ENCODE assay signal across 8 mouse cellular contexts in the genomic region with DNA sequence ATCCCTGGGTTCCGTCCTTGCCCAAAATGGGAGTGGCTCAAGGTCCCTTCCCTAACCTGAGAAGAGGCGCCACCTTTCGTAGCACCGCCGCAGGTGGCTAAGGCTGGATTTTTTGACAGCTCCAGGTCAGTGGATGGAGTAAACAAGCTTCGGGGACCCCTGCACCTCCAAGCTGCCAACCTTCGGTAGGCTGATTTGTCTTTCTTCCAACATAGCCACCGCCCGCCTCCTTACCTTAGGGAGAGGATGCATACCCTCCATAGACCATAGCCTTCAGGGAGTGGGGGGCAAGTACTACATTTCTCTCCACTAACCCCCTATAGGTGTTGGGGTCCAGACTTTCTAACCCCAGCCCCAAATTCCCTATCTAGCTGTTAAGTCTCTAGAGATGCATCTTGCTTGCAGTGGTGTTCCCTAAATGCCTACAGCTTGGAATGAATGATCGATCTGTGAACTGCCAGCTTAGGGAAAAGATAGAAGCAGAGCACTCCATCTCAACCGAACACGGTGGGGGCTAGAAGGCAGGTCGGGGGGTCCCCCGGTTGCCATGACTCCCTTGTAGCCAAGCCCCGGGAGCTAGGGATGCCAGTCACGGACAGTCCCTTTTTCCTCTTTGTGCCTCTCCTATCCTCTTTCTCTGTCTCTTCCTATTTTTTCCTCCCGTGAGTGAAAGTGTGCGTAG. TPM values are rescaled to one million over a fixed set of nuclear protein-coding genes. Genes with fewer than 3 reads are reported as not detected.
DNase-seq lines count a peak whose midpoint lies in the region; ATAC-seq lines count a peak whose summit lies in the region.

No protein-coding gene starts in this region.

- ATAC-seq in heart, embryonic 12.5 days (ENCODE audit: insufficient number of reproducible peaks, low FRiP score), result no peak
- ATAC-seq in hindbrain, embryonic 11.5 days (ENCODE audit: low FRiP score), result peak; percentile 69
- ATAC-seq in midbrain, embryonic 13.5 days, result peak; percentile 80

- H3K4me3 ChIP-seq in heart, embryonic 12.5 days, result peak overlapping the region; percentile 44
- H3K4me3 ChIP-seq in hindbrain, embryonic 11.5 days (ENCODE audit: low read depth, low read length), result peak overlapping the region; percentile 33
- H3K4me3 ChIP-seq in midbrain, embryonic 13.5 days (replicated peaks), result peak overlapping the region; percentile 49

- H3K4me1 ChIP-seq in heart, embryonic 12.5 days (replicated peaks), result peaks cover 14% of the 10 kb centered on the region
- H3K4me1 ChIP-seq in hindbrain, embryonic 11.5 days (replicated peaks; ENCODE audit: control insufficient read depth, insufficient read depth, low read length), result peaks cover 4% of the 10 kb centered on the region; the same call in 1 of the 2 replicates
- peaks cover 32% of the 10 kb centered on the region for H3K4me1 ChIP-seq in midbrain, embryonic 13.5 days (replicated peaks)

- no peak for DNase-seq in heart, adult 8-10 months (ENCODE audit: low spot score)
- DNase-seq in urinary bladder, postnatal 14 days (ENCODE audit: low spot score), result peak; percentile 10
- DNase-seq in urinary bladder, adult 2 months (ENCODE audit: low spot score), result no peak
- peak; percentile 52 for DNase-seq in hindbrain, embryonic 11.5 days (ENCODE audit: low spot score)
- DNase-seq in spleen, adult 12 weeks (ENCODE audit: low spot score), result no peak
- DNase-seq in yolk sac, embryonic 10.5 days (ENCODE audit: low spot score), result no peak

- H3K36me3 ChIP-seq in heart, embryonic 12.5 days, result no peaks in the 10 kb centered on the region
- no peaks in the 10 kb centered on the region for H3K36me3 ChIP-seq in hindbrain, embryonic 11.5 days (ENCODE audit: control insufficient read depth, insufficient read depth, low read length)
- no peaks in the 10 kb centered on the region for H3K36me3 ChIP-seq in midbrain, embryonic 13.5 days

- H3K9me3 ChIP-seq in heart, embryonic 12.5 days (replicated peaks), result no peaks in the 10 kb centered on the region
- H3K9me3 ChIP-seq in hindbrain, embryonic 11.5 days (ENCODE audit: control insufficient read depth, low read length), result no peaks in the 10 kb centered on the region
- no peaks in the 10 kb centered on the region for H3K9me3 ChIP-seq in midbrain, embryonic 13.5 days

- no peak overlapping the region for H3K9ac ChIP-seq in heart, embryonic 12.5 days
- peak overlapping the region; percentile 48 for H3K9ac ChIP-seq in hindbrain, embryonic 11.5 days (ENCODE audit: low read depth, low read length)
- H3K9ac ChIP-seq in midbrain, embryonic 13.5 days (replicated peaks), result peak overlapping the region; percentile 80

- 9% methylated on average over 18 of the region's 18 CpGs for WGBS in heart, embryonic 12.5 days
- WGBS in hindbrain, embryonic 11.5 days, result 4% methylated on average over 18 of the region's 18 CpGs
- WGBS in midbrain, embryonic 13.5 days, result 3% methylated on average over 18 of the region's 18 CpGs

- H3K27ac ChIP-seq in heart, embryonic 12.5 days (ENCODE audit: poor library complexity, severe bottlenecking), result no peak overlapping the region
- peak overlapping the region; percentile 55 for H3K27ac ChIP-seq in hindbrain, embryonic 11.5 days (ENCODE audit: low read depth, low read length)
- H3K27ac ChIP-seq in midbrain, embryonic 13.5 days, result peak overlapping the region; percentile 91

- peaks cover 45% of the 10 kb centered on the region for H3K27me3 ChIP-seq in heart, embryonic 12.5 days (replicated peaks)
- H3K27me3 ChIP-seq in hindbrain, embryonic 11.5 days (ENCODE audit: control insufficient read depth, insufficient read depth, low read length), result peaks cover 17% of the 10 kb centered on the region
- 0 out of 2 replicates have a peak, but pooled peaks cover 9% of the 10 kb centered on the region for H3K27me3 ChIP-seq in midbrain, embryonic 13.5 days

- H3K4me2 ChIP-seq in heart, embryonic 12.5 days, result peak overlapping the region; percentile 74
- peak overlapping the region; percentile 55 for H3K4me2 ChIP-seq in hindbrain, embryonic 11.5 days (replicated peaks; ENCODE audit: low read depth, low read length)
- peak overlapping the region; percentile 62 for H3K4me2 ChIP-seq in midbrain, embryonic 13.5 days (replicated peaks)

RNA-seq across cellular contexts. Expression of gene Chl1, which starts 1.0 kb away (rescaled TPM):
- 0.08 TPM in 1 of 2 replicates, not detected in the other for polyA plus RNA-seq in heart, embryonic 12.5 days (2016; fragmentation: Nextera tagmentation; extraction: Ambion mirVana)
- 1 to 10 TPM in 3 of 4 experiments, under 1 TPM in 1; 0.78 to 1.5 (median 1.3) TPM for total RNA-seq in heart, adult 8-10 months (2022)
- polyA plus RNA-seq in urinary bladder, adult 2 months (2012; rRNA removed), result 3.1 and 3.6 TPM in 2 replicates
- polyA plus RNA-seq in hindbrain, embryonic 11.5 days (2014; fragmentation: Nextera tagmentation; extraction: Ambion mirVana), result 18.7 and 29.1 TPM in 2 replicates
- 74.8 and 90.2 TPM in 2 replicates for polyA plus RNA-seq in midbrain, embryonic 13.5 days (2015; fragmentation: Nextera tagmentation; extraction: Ambion mirVana)

Comparison
In these comparisons a context has a peak if more than half of its experiments do, and no peak if none do; other contexts are left out.
1. DNase-seq: peak in urinary bladder, postnatal 14 days (single experiment) and hindbrain, embryonic 11.5 days (single experiment); none in heart, adult 8-10 months (single experiment), urinary bladder, adult 2 months (single experiment), spleen, adult 12 weeks (single experiment) and yolk sac, embryonic 10.5 days (single experiment).
2. Peak in every context shown above with its lines, with median percentiles within 50 percentile points of each other: H3K4me2 ChIP-seq and H3K4me3 ChIP-seq.